Mouse (Mus musculus) kidney, embryonic 14.5 days (tissue): Measurements from ENCODE around the gene Dlg2. TPM values are rescaled to one million over a fixed set of nuclear protein-coding genes. Genes with fewer than 3 reads are reported as not detected.

Experiments used
- ATAC-seq: fragments of 200-750 bp; cut with Nextera tagmentation; 2 replicates; pipeline ENCODE4 v1.8.0; 2017; ENCODE audit warnings: moderate number of reproducible peaks, mild to moderate bottlenecking, moderate TSS enrichment, moderate library complexity; ENCODE audit not compliant: low FRiP score, low TSS enrichment
- H3K27ac ChIP-seq: fragments of 300-500 bp; sonication (generic); 2 replicates; pipeline ENCODE4 v1.5.1; 2014; ENCODE audit warnings: low read depth, mild to moderate bottlenecking, low read length, moderate library complexity, mixed read lengths
- H3K27me3 ChIP-seq: fragments of 300-500 bp; sonication (generic); 2 replicates; pipeline ENCODE4 v1.6.1; 2014; ENCODE audit warnings: mild to moderate bottlenecking, low read length; ENCODE audit not compliant: control insufficient read depth, insufficient read depth
- H3K36me3 ChIP-seq: fragments of 300-500 bp; sonication (generic); 2 replicates; pipeline ENCODE4 v1.6.1; 2014; ENCODE audit warnings: low read length, mixed read lengths; ENCODE audit not compliant: control insufficient read depth, insufficient read depth
- H3K4me1 ChIP-seq: fragments of 300-500 bp; sonication (generic); 2 replicates; pipeline ENCODE4 v1.6.1; 2014; ENCODE audit warnings: low read length, mixed read lengths; ENCODE audit not compliant: control insufficient read depth, insufficient read depth
- H3K4me2 ChIP-seq: fragments of 300-500 bp; sonication (generic); replicated peaks from 2 replicates; pipeline ENCODE4 v1.6.1; 2014; ENCODE audit warnings: low read depth, mild to moderate bottlenecking, low read length
- H3K4me3 ChIP-seq: fragments of 300-500 bp; sonication (generic); 2 replicates; pipeline ENCODE4 v1.5.1; 2014; ENCODE audit warnings: mild to moderate bottlenecking, low read length
- H3K9ac ChIP-seq: fragments of 300-500 bp; sonication (generic); 2 replicates; pipeline ENCODE4 v1.6.1; 2014; ENCODE audit warnings: low read depth, mild to moderate bottlenecking, low read length, moderate library complexity
- H3K9me3 ChIP-seq: fragments of 300-500 bp; sonication (generic); 2 replicates; pipeline ENCODE4 v1.6.1; 2016; ENCODE audit warnings: low read length; ENCODE audit not compliant: control insufficient read depth
- WGBS: fragments of 180-500 bp; shearing (Covaris S2); extraction: QIAGEN DNeasy Blood & Tissue Kit; methylation state at CpG from one replicate; pipeline ENCODE4 v1.1.7; 2014; 5-methylcytosine and 5-hydroxymethylcytosine counted together
- polyA plus RNA-seq: library from polyadenylated mRNA; unstranded; fragments of >200 nt; fragmentation: Nextera tagmentation; extraction: Ambion mirVana; gene quantifications from 2 replicates; pipeline ENCODE4 v1.2.1, GENCODE M21; 2014

Dlg2 gene
- polyA plus RNA-seq, 1 experiment from 2014 or later, result 0.97 TPM

DNA sequence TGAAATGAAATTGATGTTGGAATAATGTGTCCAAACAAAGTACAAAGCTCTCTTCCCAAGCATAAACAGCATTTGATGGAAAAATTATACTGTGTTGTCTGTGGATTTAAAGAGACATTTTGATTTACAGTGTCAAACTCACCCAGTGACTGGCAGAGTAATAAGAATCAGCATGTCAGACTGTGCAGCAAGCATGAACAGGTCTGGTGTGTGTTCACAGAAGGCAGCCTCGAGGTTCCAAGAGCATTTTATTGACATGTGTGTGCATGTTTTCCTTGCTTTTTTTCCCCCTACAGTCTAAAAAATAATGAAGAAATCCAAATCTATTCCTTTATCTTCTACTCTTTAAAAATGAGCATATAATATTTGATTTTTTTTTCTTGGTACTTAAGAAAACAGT lies 1924.1 kb downstream of the Dlg2 start:
- no peak overlapping the region for H3K4me3 ChIP-seq
- H3K4me1 ChIP-seq, result no peaks in the 10 kb centered on the region
- H3K9me3 ChIP-seq, result no peaks in the 10 kb centered on the region
- 58% methylated on average over 1 of the region's 1 CpGs for WGBS
- no peak for ATAC-seq
- H3K36me3 ChIP-seq, result no peaks in the 10 kb centered on the region
- H3K27me3 ChIP-seq, result no peaks in the 10 kb centered on the region
- H3K4me2 ChIP-seq, result no peak overlapping the region
- H3K27ac ChIP-seq, result no peak overlapping the region
- H3K9ac ChIP-seq, result no peak overlapping the region

DNA sequence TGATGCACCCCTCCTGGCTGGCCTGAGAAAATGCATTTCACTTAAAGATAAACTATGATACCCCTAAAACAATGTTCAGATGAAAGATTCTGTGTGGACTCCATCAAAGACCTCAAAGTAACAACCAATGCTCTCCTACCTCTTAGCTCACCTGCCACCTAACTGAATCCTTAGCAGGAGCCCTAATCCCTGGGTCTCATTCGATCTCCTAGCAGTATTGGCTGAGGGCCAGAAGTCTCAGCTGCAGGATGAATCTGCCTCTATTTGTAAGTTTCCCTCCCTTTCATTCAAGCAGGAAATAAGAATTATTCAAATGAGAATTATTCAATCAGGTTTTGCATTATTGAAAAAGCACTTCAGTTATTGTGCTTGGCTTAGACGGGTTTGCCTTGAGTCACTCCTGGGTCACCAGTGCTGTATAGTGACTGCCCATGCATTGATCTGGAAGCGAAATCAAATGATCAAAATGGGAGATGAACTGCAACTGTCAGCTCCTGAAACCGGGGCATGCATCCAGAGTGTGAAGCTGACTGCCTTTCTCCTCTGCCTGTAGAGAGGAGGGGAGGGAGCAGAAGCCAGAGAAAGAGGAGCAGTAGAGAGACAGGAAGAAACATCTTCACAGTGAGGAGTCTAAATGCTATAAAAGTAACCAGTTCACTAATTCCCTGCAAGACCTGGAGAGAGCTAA lies 1924.7 kb downstream of the Dlg2 start:
- H3K27ac ChIP-seq, result no peak overlapping the region
- no peaks in the 10 kb centered on the region for H3K9me3 ChIP-seq
- no peak for ATAC-seq
- no peak overlapping the region for H3K4me2 ChIP-seq
- H3K4me3 ChIP-seq, result no peak overlapping the region
- no peak overlapping the region for H3K9ac ChIP-seq
- WGBS, result 71% methylated on average over 4 of the region's 4 CpGs
- no peaks in the 10 kb centered on the region for H3K4me1 ChIP-seq
- H3K36me3 ChIP-seq, result no peaks in the 10 kb centered on the region
- no peaks in the 10 kb centered on the region for H3K27me3 ChIP-seq

- no peaks in the 10 kb centered on the region for H3K9me3 ChIP-seq
- H3K4me1 ChIP-seq, result no peaks in the 10 kb centered on the region
- H3K27me3 ChIP-seq, result no peaks in the 10 kb centered on the region
- ATAC-seq, result no peak
- no peak overlapping the region for H3K4me2 ChIP-seq
- WGBS, result 61% methylated on average over 5 of the region's 5 CpGs
- no peak overlapping the region for H3K27ac ChIP-seq
- no peak overlapping the region for H3K9ac ChIP-seq
- no peak overlapping the region for H3K4me3 ChIP-seq
- no peaks in the 10 kb centered on the region for H3K36me3 ChIP-seq
Observed at GRCm38 (mm10) chr7:92408479-92408878, 1932.0 kb downstream of the Dlg2 start.

- Histone ChIP-seq H3K36me3 (no peaks in the 10 kb centered on the region), H3K4me1 (no peaks in the 10 kb centered on the region), H3K9ac (no peak overlapping the region), H3K4me2 (no peak overlapping the region), H3K4me3 (no peak overlapping the region), H3K27ac (no peak overlapping the region), H3K27me3 (no peaks in the 10 kb centered on the region), H3K9me3 (no peaks in the 10 kb centered on the region)
- ATAC-seq, result no peak
- WGBS, result 76% methylated on average over 10 of the region's 10 CpGs
Observed at GRCm38 (mm10) chr7:92420474-92420873, 1944.0 kb downstream of the Dlg2 start.

DNA sequence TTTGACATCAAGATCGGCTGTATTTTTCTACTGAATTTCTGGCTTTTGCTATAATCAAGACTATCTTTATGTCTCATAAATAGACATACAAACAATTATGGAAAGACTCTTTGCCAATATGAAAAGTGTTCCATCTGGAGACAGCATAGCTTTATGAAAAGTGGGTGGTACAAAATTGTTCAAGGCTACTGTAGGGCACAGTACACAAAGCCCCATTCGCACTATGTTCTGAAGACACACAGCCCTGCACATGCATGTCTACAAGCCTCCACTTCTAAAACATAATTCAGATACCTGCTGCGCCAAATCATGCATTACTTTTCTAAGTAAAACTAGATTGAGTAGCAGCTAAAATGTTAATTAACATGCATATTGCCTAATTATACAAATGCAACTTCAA lies 1946.5 kb downstream of the Dlg2 start:
- Histone ChIP-seq H3K4me1 (no peaks in the 10 kb centered on the region), H3K9me3 (no peaks in the 10 kb centered on the region), H3K4me2 (no peak overlapping the region), H3K27ac (no peak overlapping the region), H3K36me3 (no peaks in the 10 kb centered on the region), H3K4me3 (no peak overlapping the region), H3K9ac (no peak overlapping the region), H3K27me3 (no peaks in the 10 kb centered on the region)
- no peak for ATAC-seq
- 93% methylated on average over 3 of the region's 3 CpGs for WGBS

- Histone ChIP-seq H3K4me1 (no peaks in the 10 kb centered on the region), H3K27me3 (no peaks in the 10 kb centered on the region), H3K27ac (no peak overlapping the region), H3K9me3 (no peaks in the 10 kb centered on the region), H3K9ac (no peak overlapping the region), H3K4me2 (no peak overlapping the region), H3K36me3 (no peaks in the 10 kb centered on the region), H3K4me3 (no peak overlapping the region)
- no peak for ATAC-seq
- 91% methylated on average over 3 of the region's 3 CpGs for WGBS
Observed at GRCm38 (mm10) chr7:92424703-92425102, 1948.2 kb downstream of the Dlg2 start.

DNA sequence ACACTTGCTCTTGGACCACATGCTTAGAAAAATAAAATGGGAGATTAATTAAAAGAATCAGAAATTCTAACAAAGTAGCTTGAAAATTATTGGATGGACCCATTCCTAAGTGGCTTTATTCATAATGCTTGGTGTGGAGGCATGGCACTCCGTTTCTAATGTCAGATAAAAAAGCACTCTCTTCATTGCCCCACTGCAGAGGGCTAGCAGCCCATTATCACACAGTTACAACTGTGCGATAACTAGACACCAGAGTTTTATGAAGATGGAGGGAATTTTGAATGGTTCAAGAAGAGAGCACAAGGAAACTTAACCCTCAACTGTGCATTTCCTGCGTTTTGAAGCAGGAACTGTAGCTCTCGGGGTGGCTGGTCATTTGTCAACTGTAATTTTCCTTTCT lies 1950.8 kb downstream of the Dlg2 start:
- ATAC-seq, result no peak
- no peak overlapping the region for H3K4me3 ChIP-seq
- H3K4me2 ChIP-seq, result no peak overlapping the region
- H3K27ac ChIP-seq, result no peak overlapping the region
- H3K27me3 ChIP-seq, result no peaks in the 10 kb centered on the region
- 63% methylated on average over 4 of the region's 4 CpGs for WGBS
- no peaks in the 10 kb centered on the region for H3K36me3 ChIP-seq
- H3K9ac ChIP-seq, result no peak overlapping the region
- no peaks in the 10 kb centered on the region for H3K4me1 ChIP-seq
- H3K9me3 ChIP-seq, result no peaks in the 10 kb centered on the region

- Histone ChIP-seq H3K27me3 (no peaks in the 10 kb centered on the region), H3K27ac (no peak overlapping the region), H3K4me3 (no peak overlapping the region), H3K9ac (no peak overlapping the region), H3K4me2 (no peak overlapping the region), H3K4me1 (no peaks in the 10 kb centered on the region), H3K9me3 (no peaks in the 10 kb centered on the region), H3K36me3 (no peaks in the 10 kb centered on the region)
- 84% methylated on average over 5 of the region's 5 CpGs for WGBS
- no peak for ATAC-seq
Observed at GRCm38 (mm10) chr7:92428629-92429028, 1952.2 kb downstream of the Dlg2 start.

DNA sequence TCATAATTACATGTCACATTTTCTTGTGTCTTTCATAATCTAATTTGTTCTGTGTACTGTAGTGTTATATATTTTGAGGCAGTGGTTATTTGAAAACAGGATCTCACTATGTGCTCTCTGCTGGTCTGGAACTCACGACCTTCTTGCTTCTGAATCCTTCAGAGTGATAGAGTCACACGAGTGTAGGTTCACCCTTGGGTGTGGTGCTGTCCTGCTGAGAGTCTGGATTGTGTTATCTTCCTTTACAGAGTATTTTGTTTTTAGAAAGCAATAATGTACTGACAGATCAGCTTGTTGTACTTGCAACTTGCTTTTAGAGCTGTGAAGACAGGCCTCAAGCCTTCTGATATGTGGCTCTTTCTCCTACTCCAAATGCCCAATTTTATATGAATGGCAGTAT lies 1953.8 kb downstream of the Dlg2 start:
- H3K4me1 ChIP-seq, result no peaks in the 10 kb centered on the region
- ATAC-seq, result no peak
- no peak overlapping the region for H3K9ac ChIP-seq
- H3K27ac ChIP-seq, result no peak overlapping the region
- no peaks in the 10 kb centered on the region for H3K27me3 ChIP-seq
- 82% methylated on average over 2 of the region's 2 CpGs for WGBS
- H3K9me3 ChIP-seq, result no peaks in the 10 kb centered on the region
- no peak overlapping the region for H3K4me2 ChIP-seq
- no peaks in the 10 kb centered on the region for H3K36me3 ChIP-seq
- no peak overlapping the region for H3K4me3 ChIP-seq
